In the genomic region with DNA sequence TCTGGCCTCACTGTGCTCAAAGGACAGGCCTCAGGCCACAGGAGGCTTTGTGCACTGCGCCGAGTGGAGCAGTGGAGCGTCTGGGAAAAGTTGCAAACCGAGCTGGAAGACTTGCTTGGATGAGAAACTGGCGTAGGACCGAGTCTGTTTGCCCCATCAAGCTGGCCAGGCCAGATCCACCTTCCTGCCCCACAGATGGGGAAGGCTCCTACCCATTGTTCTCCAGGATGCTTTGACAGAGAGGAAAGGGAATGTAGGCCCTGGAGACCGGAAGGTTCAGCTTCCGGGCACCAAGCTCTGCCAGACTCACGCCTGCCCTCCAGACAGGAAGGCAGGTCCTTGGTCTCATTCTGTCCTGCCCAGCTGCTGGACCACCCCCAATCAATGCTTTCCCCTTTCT, we compare ENCODE assay signal across 7 mouse cellular contexts. TPM values are rescaled to one million over a fixed set of nuclear protein-coding genes. Genes with fewer than 3 reads are reported as not detected.
A peak's percentile ranks its signal among the peaks of the same experiment; 100 is the strongest.
DNase-seq lines count a peak whose midpoint lies in the region; ATAC-seq and TF ChIP-seq lines count a peak whose summit lies in the region.

No protein-coding gene starts in this region.

- 50% methylated on average over 9 of the region's 9 CpGs for WGBS in heart, adult 2 months
- WGBS in heart, embryonic 16.5 days: 63% methylated on average over 9 of the region's 9 CpGs
- 78% methylated on average over 9 of the region's 9 CpGs for WGBS in forebrain, embryonic 15.5 days

- TF ChIP-seq POLR2A in heart, adult 2 months (IDR thresholded peaks at IDR 0.05; ENCODE audit: insufficient read depth, low read depth, low read length): peak; percentile 47; the same call in 1 of the 2 replicates

- no peaks in the 10 kb centered on the region for H3K36me3 ChIP-seq in heart, adult 2 months (ENCODE audit: control insufficient read depth, insufficient read depth, low read length)
- H3K36me3 ChIP-seq in heart, embryonic 16.5 days (ENCODE audit: control insufficient read depth, insufficient read depth): no peaks in the 10 kb centered on the region
- H3K36me3 ChIP-seq in forebrain, embryonic 15.5 days: no peaks in the 10 kb centered on the region

- peak; percentile 64 to 76 for DNase-seq in heart, adult 2 months
- peak; percentile 67 for DNase-seq in kidney, postnatal 10 days
- peak; percentile 72 for DNase-seq in lung, postnatal 10 days
- DNase-seq in MN1 (ENCODE audit: low spot score): no peak
- DNase-seq in thymus, postnatal 4 days: no peak

- peak overlapping the region; percentile 38; the same call in 1 of the 2 replicates for H3K9ac ChIP-seq in heart, adult 2 months (ENCODE audit: low read depth, low read length)
- no peak overlapping the region for H3K9ac ChIP-seq in heart, embryonic 16.5 days (ENCODE audit: low read length)
- H3K9ac ChIP-seq in forebrain, embryonic 15.5 days (replicated peaks): no peak overlapping the region

- H3K4me2 ChIP-seq in heart, embryonic 16.5 days (ENCODE audit: low read depth, low read length): no peak overlapping the region
- no peak overlapping the region for H3K4me2 ChIP-seq in forebrain, embryonic 15.5 days (replicated peaks)

- H3K9me3 ChIP-seq in heart, embryonic 16.5 days (replicated peaks; ENCODE audit: control insufficient read depth, low read length): no peaks in the 10 kb centered on the region
- H3K9me3 ChIP-seq in forebrain, embryonic 15.5 days: no peaks in the 10 kb centered on the region

- no peak overlapping the region for H3K4me3 ChIP-seq in heart, adult 2 months
- no peak overlapping the region for H3K4me3 ChIP-seq in heart, embryonic 16.5 days (ENCODE audit: low read length)
- H3K4me3 ChIP-seq in forebrain, embryonic 15.5 days: no peak overlapping the region

- peak; percentile 70 for ATAC-seq in heart, embryonic 16.5 days (replicated peaks; ENCODE audit: extremely low read depth, insufficient read depth, low FRiP score)
- no peak for ATAC-seq in forebrain, embryonic 15.5 days (replicated peaks)

- H3K4me1 ChIP-seq in heart, adult 2 months (ENCODE audit: control insufficient read depth, insufficient read depth, low read length): peaks cover 21% of the 10 kb centered on the region
- peaks cover 11% of the 10 kb centered on the region for H3K4me1 ChIP-seq in heart, embryonic 16.5 days (ENCODE audit: control insufficient read depth, insufficient read depth, low read length)
- H3K4me1 ChIP-seq in forebrain, embryonic 15.5 days: 0 out of 2 replicates have a peak, but pooled peaks cover 2% of the 10 kb centered on the region

- H3K79me2 ChIP-seq in heart, adult 2 months (replicated peaks; ENCODE audit: control insufficient read depth, insufficient read depth, low read length): no peaks in the 10 kb centered on the region

- no peak for TF ChIP-seq CTCF in heart, adult 2 months (IDR thresholded peaks at IDR 0.05)

- TF ChIP-seq EP300 in heart, adult 2 months (IDR thresholded peaks at IDR 0.05; ENCODE audit: insufficient read depth, low read depth, low read length): peak; percentile 93

- intact Hi-C loops in heart, adult 2 months (cut with DNase I): no loop called here

- H3K27ac ChIP-seq in heart, adult 2 months: peak overlapping the region; percentile 77
- peak overlapping the region; percentile 83 for H3K27ac ChIP-seq in heart, embryonic 16.5 days (ENCODE audit: low read length)
- no peak overlapping the region for H3K27ac ChIP-seq in forebrain, embryonic 15.5 days (replicated peaks)

- no peaks in the 10 kb centered on the region for H3K27me3 ChIP-seq in heart, adult 2 months (ENCODE audit: control insufficient read depth, insufficient read depth, low read length)
- no peaks in the 10 kb centered on the region for H3K27me3 ChIP-seq in heart, embryonic 16.5 days (ENCODE audit: control insufficient read depth, insufficient read depth, low read length)
- no peaks in the 10 kb centered on the region for H3K27me3 ChIP-seq in forebrain, embryonic 15.5 days

RNA-seq across cellular contexts. Expression of a gene that starts 5.8 kb away (rescaled TPM):
- 100 to 1,000 TPM; 112 to 115 TPM for total RNA-seq in heart, adult 2 months (2021)
- polyA plus RNA-seq in heart, adult 2 months (2012; rRNA removed): 113 and 128 TPM in 2 replicates
- 48.8 and 51.0 TPM in 2 replicates for polyA plus RNA-seq in heart, embryonic 16.5 days (2015; fragmentation: Nextera tagmentation; extraction: Ambion mirVana)
- polyA plus RNA-seq in forebrain, embryonic 15.5 days (2015; fragmentation: Nextera tagmentation; extraction: Ambion mirVana): 9.0 and 9.3 TPM in 2 replicates

Comparison
In these comparisons a context has a peak if more than half of its experiments do, and no peak if none do; other contexts are left out.
1. DNase-seq: peak in heart, adult 2 months (2 of 2), kidney, postnatal 10 days (single experiment) and lung, postnatal 10 days (single experiment); none in MN1 (single experiment) and thymus, postnatal 4 days (single experiment).